Mouse (Mus musculus) megakaryocyte, embryonic 14.5 days (primary cell): Measurements from ENCODE around the gene Gm20604.

Experiments used
- FLI1 ChIP-seq: IDR thresholded peaks from 2 replicates; pipeline ENCODE4 v1.6.1; 2012; ENCODE audit warnings: low read length, inconsistent platforms, mixed read lengths
- GATA1 ChIP-seq: IDR thresholded peaks from 3 replicates; pipeline ENCODE4 v1.6.1; 2012; ENCODE audit warnings: mixed read lengths, low read length, inconsistent platforms, borderline replicate concordance

GRCm38 (mm10) chr12:102779452-102779851, 21.0 kb upstream of the Gm20604 start:
- TF ChIP-seq GATA1 (no peak), FLI1 (no peak)
